Mouse (Mus musculus) MEL (cell line): Measurements from ENCODE around the gene Nelfb. TPM values are rescaled to one million over a fixed set of nuclear protein-coding genes. Genes with fewer than 3 reads are reported as not detected.
A peak's percentile ranks its signal among the peaks of the same experiment; 100 is the strongest.

ENCODE experiments used
- DNase-seq: peaks from one replicate; pipeline ENCODE4 v3.0.0; 2011; ENCODE audit warnings: low read depth, low spot score
- H3K27ac ChIP-seq: 2 replicates; pipeline ENCODE4 v1.5.1; 2012; ENCODE audit warnings: low read depth, mild to moderate bottlenecking, control low read depth, low read length, moderate library complexity; ENCODE audit not compliant: control insufficient read depth
- H3K27me3 ChIP-seq, 2 experiments: fragments of 150-350 bp in 1 of 2; sonication (generic) in 1 of 2; 2 replicates each; pipeline ENCODE4 v1.6.1; 2012; ENCODE audit warnings: low read length in 2 of 2, mild to moderate bottlenecking in 2 of 2, improper control_type of control experiment in 1 of 2, moderate library complexity in 1 of 2; ENCODE audit not compliant: insufficient read depth in 2 of 2, control insufficient read depth in 1 of 2
- H3K36me3 ChIP-seq, 2 experiments: 2 replicates each; pipeline ENCODE4 v1.6.1; 2012 to 2014; ENCODE audit warnings: low read length in 2 of 2, improper control_type of control experiment in 1 of 2, inconsistent platforms in 1 of 2, mild to moderate bottlenecking in 1 of 2; ENCODE audit not compliant: insufficient read depth in 2 of 2, control insufficient read depth in 1 of 2
- H3K4me1 ChIP-seq, 2 experiments: fragments of 150-350 bp in 1 of 2; sonication (generic) in 1 of 2; 2 replicates each; pipeline ENCODE4 v1.6.1; 2012; ENCODE audit warnings: low read length in 2 of 2, improper control_type of control experiment in 1 of 2, mild to moderate bottlenecking in 1 of 2; ENCODE audit not compliant: insufficient read depth in 2 of 2, control insufficient read depth in 1 of 2
- H3K4me3 ChIP-seq, 2 experiments: fragments of 150-350 bp in 1 of 2; sonication (generic) in 1 of 2; 2 replicates each; pipeline ENCODE4 v1.5.1; 2012; ENCODE audit warnings: low read depth in 2 of 2, low read length in 2 of 2, mild to moderate bottlenecking in 2 of 2, moderate library complexity in 2 of 2, control low read depth in 1 of 2, improper control_type of control experiment in 1 of 2; ENCODE audit not compliant: control insufficient read depth in 1 of 2, insufficient read depth in 1 of 2
- H3K79me2 ChIP-seq: 2 replicates; pipeline ENCODE4 v1.6.1; 2012; ENCODE audit warnings: mild to moderate bottlenecking, low read length, moderate library complexity; ENCODE audit not compliant: control insufficient read depth, poor library complexity, insufficient read depth
- H3K9ac ChIP-seq: 2 replicates; pipeline ENCODE4 v1.6.1; 2012; ENCODE audit warnings: low read depth, mild to moderate bottlenecking, control low read depth, low read length, moderate library complexity; ENCODE audit not compliant: control insufficient read depth, poor library complexity, severe bottlenecking
- H3K9me3 ChIP-seq: fragments of 150-350 bp; sonication (generic); replicated peaks from 2 replicates; pipeline ENCODE4 v1.6.1; 2012; ENCODE audit warnings: mild to moderate bottlenecking, low read length, improper control_type of control experiment, moderate library complexity; ENCODE audit not compliant: insufficient read depth
- BHLHE40 ChIP-seq: IDR thresholded peaks from 2 replicates; pipeline ENCODE4 v1.6.1; 2012; ENCODE audit warnings: low read depth, mild to moderate bottlenecking, inconsistent platforms, low read length, improper control_type of control experiment, borderline replicate concordance
- CHD1 ChIP-seq: IDR thresholded peaks from 2 replicates; pipeline ENCODE4 v1.6.1; 2012; ENCODE audit warnings: low read depth, mild to moderate bottlenecking, inconsistent platforms, low read length, improper control_type of control experiment
- CHD2 ChIP-seq: IDR thresholded peaks from 2 replicates; pipeline ENCODE4 v1.6.1; 2011; ENCODE audit warnings: low read length, improper control_type of control experiment
- CTCF ChIP-seq, 3 experiments: IDR thresholded peaks in 2 of 3; conservative IDR thresholded peaks in 1 of 3; 2 replicates each; pipeline ENCODE4 v1.5.1; 2011 to 2012; ENCODE audit warnings: low read length in 3 of 3, low read depth in 2 of 3, mild to moderate bottlenecking in 2 of 3, improper control_type of control experiment in 1 of 3, inconsistent platforms in 1 of 3, mixed read lengths in 1 of 3, moderate library complexity in 1 of 3; ENCODE audit not compliant: control insufficient read depth in 1 of 3, insufficient read depth in 1 of 3, poor library complexity in 1 of 3, severe bottlenecking in 1 of 3
- E2F4 ChIP-seq: IDR thresholded peaks from 2 replicates; pipeline ENCODE4 v1.6.1; 2011; ENCODE audit warnings: low read depth, low read length, improper control_type of control experiment, borderline replicate concordance
- ELF1 ChIP-seq: IDR thresholded peaks from 2 replicates; pipeline ENCODE4 v1.6.1; 2014; ENCODE audit warnings: low read depth, mild to moderate bottlenecking, inconsistent platforms, low read length, improper control_type of control experiment, moderate library complexity
- EP300 ChIP-seq, 2 experiments: IDR thresholded peaks; 2 replicates each; pipeline ENCODE4 v1.6.1; 2011; ENCODE audit warnings: improper control_type of control experiment in 2 of 2, low read length in 2 of 2, low read depth in 1 of 2, mild to moderate bottlenecking in 1 of 2
- ETS1 ChIP-seq: IDR thresholded peaks from 2 replicates; pipeline ENCODE4 v1.6.1; 2012; ENCODE audit warnings: low read depth, mild to moderate bottlenecking, inconsistent platforms, low read length, improper control_type of control experiment, moderate library complexity
- GABPA ChIP-seq: IDR thresholded peaks from 2 replicates; pipeline ENCODE4 v1.6.1; 2012; ENCODE audit warnings: low read depth, mild to moderate bottlenecking, inconsistent platforms, low read length, improper control_type of control experiment, moderate library complexity
- HCFC1 ChIP-seq: IDR thresholded peaks from 2 replicates; pipeline ENCODE4 v1.6.1; 2012; ENCODE audit warnings: low read depth, mild to moderate bottlenecking, inconsistent platforms, low read length, improper control_type of control experiment, moderate library complexity
- JUND ChIP-seq: IDR thresholded peaks from 2 replicates; pipeline ENCODE4 v1.6.1; 2011; ENCODE audit warnings: low read depth, mild to moderate bottlenecking, improper control_type of control experiment, low read length
- KAT2A ChIP-seq: conservative IDR thresholded peaks from 2 replicates; pipeline ENCODE4 v1.6.1; 2012; ENCODE audit warnings: low read depth, low read length, improper control_type of control experiment, inconsistent platforms
- MAFK ChIP-seq: IDR thresholded peaks from 2 replicates; pipeline ENCODE4 v1.6.1; 2011; ENCODE audit warnings: low read depth, mild to moderate bottlenecking, low read length, improper control_type of control experiment, borderline replicate concordance
- MAX ChIP-seq: IDR thresholded peaks from 2 replicates; pipeline ENCODE4 v1.6.1; 2011; ENCODE audit warnings: low read length, improper control_type of control experiment
- MAZ ChIP-seq: IDR thresholded peaks from 2 replicates; pipeline ENCODE4 v1.6.1; 2012; ENCODE audit warnings: low read depth, mild to moderate bottlenecking, inconsistent platforms, low read length, improper control_type of control experiment
- MEF2A ChIP-seq: IDR thresholded peaks from 2 replicates; pipeline ENCODE4 v1.6.1; 2014; ENCODE audit warnings: low read depth, mild to moderate bottlenecking, inconsistent platforms, low read length, improper control_type of control experiment; ENCODE audit not compliant: poor library complexity, insufficient replicate concordance, severe bottlenecking; ENCODE audit errors: extremely low read depth
- MXI1 ChIP-seq: IDR thresholded peaks from 2 replicates; pipeline ENCODE4 v1.6.1; 2011; ENCODE audit warnings: mild to moderate bottlenecking, low read depth, low read length, improper control_type of control experiment
- MYB ChIP-seq: IDR thresholded peaks from 2 replicates; pipeline ENCODE4 v1.6.1; 2011; ENCODE audit warnings: mild to moderate bottlenecking, low read depth, low read length, improper control_type of control experiment
- MYC ChIP-seq: IDR thresholded peaks from 2 replicates; pipeline ENCODE4 v1.6.1; 2011; ENCODE audit warnings: low read depth, mild to moderate bottlenecking, low read length, improper control_type of control experiment, moderate library complexity
- NELFE ChIP-seq: IDR thresholded peaks from 2 replicates; pipeline ENCODE4 v1.6.1; 2011; ENCODE audit warnings: low read depth, low read length, improper control_type of control experiment
- NRF1 ChIP-seq: IDR thresholded peaks from 2 replicates; pipeline ENCODE4 v1.6.1; 2014; ENCODE audit warnings: low read depth, mild to moderate bottlenecking, inconsistent platforms, low read length, improper control_type of control experiment, moderate library complexity; ENCODE audit not compliant: poor library complexity, insufficient read depth, severe bottlenecking
- POLR2A ChIP-seq, 2 experiments: IDR thresholded peaks; 2 replicates each; pipeline ENCODE4 v1.6.1; 2011 to 2012; ENCODE audit warnings: low read length in 2 of 2, mild to moderate bottlenecking in 2 of 2, control low read depth in 1 of 2, improper control_type of control experiment in 1 of 2, low read depth in 1 of 2, moderate library complexity in 1 of 2; ENCODE audit not compliant: control insufficient read depth in 1 of 2, insufficient read depth in 1 of 2, poor library complexity in 1 of 2
- POLR2AphosphoS2 ChIP-seq: IDR thresholded peaks from 2 replicates; pipeline ENCODE4 v1.6.1; 2011; ENCODE audit warnings: low read length, improper control_type of control experiment
- POLR2AphosphoS5 ChIP-seq: IDR thresholded peaks from 2 replicates; pipeline ENCODE4 v1.6.1; 2012; ENCODE audit warnings: low read depth, borderline replicate concordance, mild to moderate bottlenecking, inconsistent platforms, low read length, moderate library complexity, mixed read lengths
- RAD21 ChIP-seq: IDR thresholded peaks from 2 replicates; pipeline ENCODE4 v1.6.1; 2011; ENCODE audit warnings: mild to moderate bottlenecking, low read depth, low read length, improper control_type of control experiment
- SIN3A ChIP-seq: IDR thresholded peaks from 2 replicates; pipeline ENCODE4 v1.6.1; 2012; ENCODE audit warnings: low read length, improper control_type of control experiment, inconsistent platforms
- SMC3 ChIP-seq: IDR thresholded peaks from 2 replicates; pipeline ENCODE4 v1.6.1; 2011; ENCODE audit warnings: low read depth, low read length, improper control_type of control experiment
- TAL1 ChIP-seq: IDR thresholded peaks from 2 replicates; pipeline ENCODE4 v1.6.1; 2012; ENCODE audit warnings: mild to moderate bottlenecking, inconsistent platforms, low read length, moderate library complexity, mixed read lengths
- TBP ChIP-seq: IDR thresholded peaks from 2 replicates; pipeline ENCODE4 v1.8.0; 2011; ENCODE audit warnings: low read depth, low read length, improper control_type of control experiment
- TCF12 ChIP-seq: IDR thresholded peaks from 2 replicates; pipeline ENCODE4 v1.6.1; 2014; ENCODE audit warnings: low read depth, mild to moderate bottlenecking, inconsistent platforms, low read length, improper control_type of control experiment, moderate library complexity
- UBTF ChIP-seq: IDR thresholded peaks from 2 replicates; pipeline ENCODE4 v1.6.1; 2012; ENCODE audit warnings: low read depth, mild to moderate bottlenecking, inconsistent platforms, low read length, improper control_type of control experiment, moderate library complexity, borderline replicate concordance; ENCODE audit not compliant: insufficient read depth
- USF1 ChIP-seq: IDR thresholded peaks from 2 replicates; pipeline ENCODE4 v1.6.1; 2014; ENCODE audit warnings: low read depth, mild to moderate bottlenecking, inconsistent platforms, low read length, improper control_type of control experiment, moderate library complexity
- USF2 ChIP-seq, 2 experiments: IDR thresholded peaks; 2 replicates each; pipeline ENCODE4 v1.6.1; 2011 to 2012; ENCODE audit warnings: improper control_type of control experiment in 2 of 2, low read length in 2 of 2, borderline replicate concordance in 1 of 2, inconsistent platforms in 1 of 2, low read depth in 1 of 2, mild to moderate bottlenecking in 1 of 2; ENCODE audit not compliant: insufficient read depth in 1 of 2
- ZC3H11A ChIP-seq: IDR thresholded peaks from 2 replicates; pipeline ENCODE4 v1.6.1; 2012; ENCODE audit warnings: low read depth, mild to moderate bottlenecking, inconsistent platforms, low read length, improper control_type of control experiment
- ZKSCAN1 ChIP-seq: IDR thresholded peaks from 2 replicates; pipeline ENCODE4 v1.6.1; 2012; ENCODE audit warnings: low read depth, mild to moderate bottlenecking, inconsistent platforms, low read length, improper control_type of control experiment, moderate library complexity
- ZMIZ1 ChIP-seq: IDR thresholded peaks from 2 replicates; pipeline ENCODE4 v1.6.1; 2012; ENCODE audit warnings: low read depth, mild to moderate bottlenecking, inconsistent platforms, low read length, improper control_type of control experiment, moderate library complexity
- ZNF384 ChIP-seq: IDR thresholded peaks from 2 replicates; pipeline ENCODE4 v1.6.1; 2012; ENCODE audit warnings: low read depth, mild to moderate bottlenecking, inconsistent platforms, low read length, improper control_type of control experiment
- polyA plus RNA-seq, 2 experiments: library from polyadenylated mRNA; stranded (reverse) in 1 of 2; unstranded in 1 of 2; fragments of >175 nt in 1 of 2; fragments of >200 nt in 1 of 2; gene quantifications; 2 replicates each; pipeline versions ENCODE4 v1.2.1 to v1.2.4; 2012; ENCODE audit warnings: low replicate concordance in 2 of 2, low read depth in 1 of 2; ENCODE audit not compliant: insufficient read length in 2 of 2, insufficient read depth in 1 of 2, missing spikeins in 1 of 2
- total RNA-seq: library from RNA; depleted of rRNA; stranded (reverse); fragments of 300-350 nt; gene quantifications from 2 replicates; pipeline ENCODE4 v1.2.3, GENCODE M21; 2012

Nelfb gene
- total and polyA plus RNA-seq, 3 experiments, result 62.9 to 83.5 TPM; not detected in 1

GRCm38 (mm10) chr2:25255284-25255779 lies 44.0 kb upstream of the Nelfb start, which contains the start of gene Tmem203:
Gene Tmem203 (plus strand): TSS chr2:25255439.
- H3K27ac ChIP-seq, result peak within 1 kb of the TSS; percentile 69
- peaks cover 20% of the 10 kb centered on the region for H3K79me2 ChIP-seq
- DNase-seq, result peak; percentile 95
- H3K27me3 ChIP-seq, result no peaks in the 10 kb centered on the region
- H3K4me3 ChIP-seq, result peak within 1 kb of the TSS; percentile 87 to 97
- H3K4me1 ChIP-seq, result peaks cover 2 to 12% of the 10 kb centered on the region in 2 experiments; a peak in 1 of 4 replicates
- H3K36me3 ChIP-seq, result peaks cover 0 to 8% of the 10 kb centered on the region in 2 experiments; a peak in 2 of 4 replicates
- peak within 1 kb of the TSS; percentile 96 for H3K9ac ChIP-seq
- no peaks in the 10 kb centered on the region for H3K9me3 ChIP-seq
- TF ChIP-seq SMC3 (no peak), MEF2A (no peak), POLR2AphosphoS2 (peak; percentile 65), NRF1 (0 out of 2 replicates have a peak, but pooled peaks have one; percentile 18), MAFK (no peak), MYC (peak; percentile 91), USF2 (IDR thresholded peaks at IDR 0.05; ENCODE audit: borderline replicate concordance in 1 of 2, insufficient read depth in 1 of 2, low read depth in 1 of 2, low read length in 2 of 2) (no peak), ZMIZ1 (no peak), ZNF384 (no peak), BHLHE40 (no peak), CHD2 (peak; percentile 74), POLR2AphosphoS5 (no peak), JUND (no peak), ZC3H11A (no peak), SIN3A (peak; percentile 100), TAL1 (no peak), RAD21 (no peak), NELFE (peak; percentile 80), MYB (no peak), ETS1 (peak; percentile 64; the same call in 1 of the 2 replicates), HCFC1 (peak; percentile 96), TCF12 (peak; percentile 55; the same call in 1 of the 2 replicates), MAZ (peak; percentile 93; the same call in 1 of the 2 replicates), CHD1 (no peak), EP300 (IDR thresholded peaks at IDR 0.05; ENCODE audit: low read depth in 1 of 2, low read length in 2 of 2) (peak in 1 of 2 experiments; percentile 48; a peak in 1 of 4 replicates), MAX (peak; percentile 82), ZKSCAN1 (no peak), UBTF (no peak), POLR2A (IDR thresholded peaks at IDR 0.05; ENCODE audit: control insufficient read depth in 1 of 2, insufficient read depth in 1 of 2, low read depth in 1 of 2, low read length in 2 of 2, poor library complexity in 1 of 2) (peak; percentile 64 to 83; a peak in 3 of 4 replicates), GABPA (no peak), CTCF (IDR thresholded peaks at IDR 0.05 in 2 of 3, conservative IDR thresholded peaks at IDR 0.05 in 1 of 3; ENCODE audit: control insufficient read depth in 1 of 3, insufficient read depth in 1 of 3, low read depth in 2 of 3, low read length in 3 of 3, poor library complexity in 1 of 3, severe bottlenecking in 1 of 3) (no peak), KAT2A (peak; percentile 74; the same call in 1 of the 2 replicates), TBP (peak; percentile 70; the same call in 1 of the 2 replicates), E2F4 (no peak), USF1 (no peak), MXI1 (peak; percentile 100), ELF1 (peak; percentile 98)
